ENCODE assay signal across 23 mouse cellular contexts in the genomic region with DNA sequence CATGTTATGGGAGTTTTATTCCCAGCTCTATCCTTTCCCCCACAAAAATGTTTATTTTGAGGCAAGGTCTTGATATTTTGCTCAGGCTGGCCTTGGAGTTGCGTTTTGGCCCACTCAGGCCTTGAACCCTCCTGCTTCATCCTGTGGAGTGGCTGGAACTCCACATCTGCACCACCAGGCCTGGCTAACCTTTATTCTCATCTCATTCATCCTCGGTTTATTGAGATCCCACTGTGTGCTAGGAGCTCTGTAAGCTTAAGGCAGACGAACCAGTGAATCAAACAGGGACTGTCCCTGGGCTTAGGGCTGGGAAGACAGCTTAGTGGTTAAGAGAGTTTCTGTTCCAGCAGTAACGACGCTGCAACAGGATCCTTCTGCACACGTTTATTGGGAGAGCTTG. TPM values are rescaled to one million over a fixed set of nuclear protein-coding genes. Genes with fewer than 3 reads are reported as not detected.
"Had no signal": no experiment of that assay in that cellular context is flagged by ENCODE, and none has a peak within 500 bp of the region (broad histone marks: within the 10 kb centered on the region; RNA-seq: fewer than 3 reads in every experiment).

No protein-coding gene starts in this region.

- H3K4me2 ChIP-seq: liver, embryonic 15.5 days; lung, embryonic 14.5 days; midbrain, embryonic 12.5 days; neural tube, embryonic 12.5 days; stomach, embryonic 15.5 days had no signal

- H3K4me3 ChIP-seq: liver, embryonic 15.5 days; midbrain, embryonic 10.5 days; midbrain, embryonic 12.5 days; myocyte; neural tube, embryonic 12.5 days; stomach, embryonic 15.5 days had no signal

- ATAC-seq: midbrain, embryonic 16.5 days had no signal

- DNase-seq: lung, adult 18-20 months; lung, embryonic 14.5 days; lung, postnatal 10 days; lung, postnatal 4 days; midbrain, embryonic 14.5 days; right cerebral cortex, postnatal 14 days; thymus, adult 18-20 months; thymus, postnatal 14 days; thymus, postnatal 36 days had no signal

- H3K27ac ChIP-seq: liver, embryonic 15.5 days; midbrain, embryonic 10.5 days; midbrain, embryonic 12.5 days; neural tube, embryonic 12.5 days; stomach, embryonic 15.5 days had no signal

- H3K27me3 ChIP-seq: liver, embryonic 15.5 days; midbrain, embryonic 12.5 days; neural tube, embryonic 12.5 days; stomach, embryonic 15.5 days had no signal

- H3K4me1 ChIP-seq: liver, embryonic 15.5 days; midbrain, embryonic 10.5 days; midbrain, embryonic 12.5 days; neural tube, embryonic 12.5 days; stomach, embryonic 15.5 days had no signal

- H3K9me3 ChIP-seq: liver, embryonic 15.5 days; midbrain, embryonic 10.5 days; midbrain, embryonic 12.5 days; stomach, embryonic 15.5 days had no signal

- H3K9ac ChIP-seq: liver, embryonic 15.5 days; lung, embryonic 14.5 days; midbrain, embryonic 12.5 days; neural tube, embryonic 12.5 days; stomach, embryonic 15.5 days had no signal

RNA-seq across cellular contexts. Expression of gene Cyp3a57, which starts 52.7 kb away (rescaled TPM):
- total RNA-seq: megakaryocyte, adult 5-6 weeks; megakaryocyte-erythroid progenitor cell, adult 5-6 weeks; neutrophil, adult 5-6 weeks had no signal
- polyA plus RNA-seq: liver, embryonic 15.5 days; lung, embryonic 14.5 days; lung, embryonic 16.5 days; midbrain, embryonic 10.5 days; midbrain, embryonic 12.5 days; midbrain, embryonic 14.5 days; midbrain, embryonic 16.5 days; myocyte; neural tube, embryonic 12.5 days; neural tube, embryonic 14.5 days; spleen, adult 2 months; stomach, embryonic 15.5 days; thymus, postnatal 0 days had no signal
